Mouse (Mus musculus): Measurements from ENCODE around the gene Prdx3.
"Not testable (repeated sequence)": the region's sequence is repeated elsewhere in the genome, so short reads cannot be mapped to it uniquely, and the experiment has no call there.

The Prdx3 gene

DNA sequence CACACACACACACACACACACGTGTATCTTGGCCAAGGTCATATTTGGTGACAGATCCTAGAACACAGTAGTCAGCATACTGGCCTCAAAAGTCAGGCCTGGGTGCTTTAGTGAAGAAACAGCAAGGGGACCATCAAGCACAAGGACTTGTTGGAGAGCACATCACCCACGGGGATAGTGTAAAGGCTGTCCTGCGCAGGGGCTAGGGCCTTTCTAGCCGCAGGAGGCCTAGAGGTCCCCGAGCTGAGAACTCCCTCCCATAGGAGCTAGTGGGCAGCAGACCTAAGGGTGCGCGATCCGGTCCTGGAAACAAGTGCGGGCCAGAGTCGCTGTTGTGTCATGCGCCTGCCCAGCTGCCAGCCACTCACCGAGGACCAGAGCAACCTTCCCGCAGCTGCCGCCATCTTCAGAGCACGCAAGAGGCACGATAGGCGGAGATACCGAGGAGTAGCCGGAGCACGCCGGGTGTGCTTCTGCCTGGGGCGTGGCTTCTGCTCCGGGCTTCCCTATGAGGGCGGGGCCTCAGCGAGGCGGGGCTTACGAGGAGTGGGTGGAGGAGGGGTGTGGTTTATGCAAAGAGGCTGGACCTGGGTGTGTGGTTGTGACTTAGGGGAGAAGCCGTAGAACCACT lies at the start of gene Prdx3:
Gene Prdx3, minus strand, starts transcription at position 493 of the 631 bp plus-strand sequence.
- DNase-seq: peak; percentile 92 to 96

DNA sequence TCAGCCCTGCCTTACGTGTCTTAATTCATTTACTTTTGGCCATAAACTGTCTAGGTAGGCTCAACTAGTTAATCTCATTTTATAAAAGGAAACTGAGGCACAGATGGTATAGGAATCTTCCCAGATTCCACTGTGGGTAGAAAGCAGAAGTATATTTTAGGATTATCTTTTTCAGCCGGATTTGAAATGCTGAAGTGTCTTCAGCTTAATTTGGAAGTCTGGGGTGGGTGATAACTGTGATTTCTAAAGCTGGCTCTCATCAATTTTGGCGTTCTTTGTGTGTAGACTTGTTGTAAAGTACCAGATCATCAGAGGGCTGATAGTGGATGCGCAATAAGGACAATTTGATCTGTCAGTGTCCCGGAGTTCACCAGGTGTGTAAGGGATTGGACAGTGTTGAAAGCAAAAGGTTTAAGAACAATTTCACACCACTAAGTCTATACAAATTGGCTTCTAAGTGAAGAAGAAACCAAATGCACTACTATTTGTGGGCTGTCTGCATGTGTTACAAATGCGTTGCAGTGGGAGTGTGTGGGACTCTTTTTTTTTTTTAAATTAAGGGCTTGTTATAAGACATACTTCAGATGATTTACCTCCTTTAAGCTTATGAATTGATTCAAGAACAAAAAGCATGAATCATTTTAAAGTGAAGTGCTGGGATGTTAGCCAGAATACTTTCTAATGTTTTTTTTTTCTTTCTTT lies 42.7 kb upstream of the Prdx3 start:
- DNase-seq: no peak

DNA sequence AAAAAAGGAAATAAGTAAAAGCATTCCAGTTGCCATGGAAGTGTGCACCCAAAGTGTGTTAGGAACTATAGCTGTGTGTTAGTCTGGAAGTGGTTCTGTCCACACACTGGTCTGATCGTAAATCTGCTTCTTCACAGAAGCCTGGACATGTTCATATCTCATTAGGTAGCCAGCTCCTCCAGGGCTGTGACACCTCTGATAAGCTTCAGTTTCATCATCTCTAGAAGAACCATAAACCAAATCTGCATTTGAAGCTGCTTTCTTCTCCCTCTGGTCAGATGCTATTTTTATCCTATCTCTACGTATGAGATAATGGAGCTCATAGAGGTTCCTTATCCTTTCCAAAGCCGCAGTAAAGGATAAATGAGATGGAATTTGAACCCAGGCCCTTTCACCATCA lies 41.5 kb upstream of the Prdx3 start:
- no peak for DNase-seq

DNA sequence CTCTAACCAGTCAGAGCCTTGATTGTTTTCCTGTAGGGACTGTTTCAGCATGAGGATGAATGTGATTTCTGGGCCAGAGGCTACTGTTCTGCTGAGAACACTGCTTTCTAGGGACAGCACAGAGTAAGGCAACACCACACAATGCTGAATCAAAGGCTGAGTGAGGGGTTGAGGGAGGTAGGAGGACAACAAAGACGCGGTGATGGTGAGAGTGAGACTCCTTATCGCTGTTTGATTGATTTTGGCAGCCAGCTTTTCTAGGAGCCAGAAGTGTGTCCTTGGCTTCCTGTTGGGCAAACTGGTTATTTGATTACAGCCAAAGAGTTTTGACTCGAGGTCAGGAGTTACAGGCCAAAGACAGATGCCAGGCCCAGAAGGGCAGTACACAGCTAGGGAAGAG lies 40.9 kb upstream of the Prdx3 start:
- no peak for DNase-seq

DNA sequence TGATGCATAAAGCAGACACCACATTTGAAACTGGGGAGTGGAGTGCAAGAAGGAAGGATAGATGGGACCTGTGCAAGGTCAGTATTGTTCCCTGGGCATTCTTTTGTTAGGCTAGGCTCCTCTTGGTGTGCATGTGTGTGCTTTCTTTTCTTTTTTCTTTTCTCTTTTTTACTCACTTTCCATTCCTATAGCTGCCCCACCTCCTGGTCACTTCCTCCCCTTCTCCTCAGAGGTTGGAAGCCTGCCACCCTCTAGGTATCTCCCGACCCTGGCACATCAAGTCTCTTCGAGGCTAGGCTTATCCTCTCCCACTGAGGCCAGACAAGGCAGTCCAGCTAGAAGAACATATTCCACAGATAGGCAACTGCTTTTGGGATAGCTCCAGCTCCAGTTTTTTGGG lies 37.3 kb upstream of the Prdx3 start:
- DNase-seq: peak; percentile 43 to 61

DNA sequence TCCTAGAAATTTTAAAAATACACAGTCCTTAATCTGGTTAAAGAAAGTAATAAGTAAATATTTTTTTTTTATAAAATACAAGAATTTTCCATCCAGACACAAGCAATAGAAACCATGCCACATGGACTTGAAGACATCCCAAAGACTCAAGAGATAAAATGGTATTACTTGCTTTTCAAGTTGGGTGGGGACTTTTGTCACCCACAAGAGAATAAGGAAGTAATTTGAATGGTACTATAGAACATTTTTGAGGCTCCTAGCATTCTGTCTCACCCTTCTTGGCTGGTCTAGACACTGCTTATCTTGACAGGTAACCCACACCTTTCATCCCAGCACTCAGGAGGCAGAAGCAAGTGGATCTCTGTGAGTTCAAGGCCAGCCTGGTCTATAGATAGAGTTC lies 35.9 kb upstream of the Prdx3 start:
- no peak for DNase-seq

DNA sequence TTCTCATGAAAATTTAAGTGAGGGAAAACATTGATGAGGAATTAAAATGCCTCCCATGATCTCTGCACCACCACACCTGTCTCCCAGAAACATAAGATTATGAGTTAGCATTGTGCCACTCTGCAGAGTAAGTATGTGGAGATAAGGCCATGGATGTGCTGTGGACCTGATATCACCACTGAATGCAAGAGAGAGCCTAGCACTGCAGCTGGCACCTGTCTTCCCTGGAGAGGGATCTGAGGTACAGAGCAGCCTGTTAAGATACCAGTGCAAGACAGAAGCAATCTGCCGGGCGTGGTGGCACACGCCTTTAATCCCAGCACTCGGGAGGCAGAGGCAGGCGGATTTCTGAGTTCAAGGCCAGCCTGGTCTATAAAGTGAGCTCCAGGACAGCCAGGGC lies 31.1 kb upstream of the Prdx3 start:
- no peak for DNase-seq

DNA sequence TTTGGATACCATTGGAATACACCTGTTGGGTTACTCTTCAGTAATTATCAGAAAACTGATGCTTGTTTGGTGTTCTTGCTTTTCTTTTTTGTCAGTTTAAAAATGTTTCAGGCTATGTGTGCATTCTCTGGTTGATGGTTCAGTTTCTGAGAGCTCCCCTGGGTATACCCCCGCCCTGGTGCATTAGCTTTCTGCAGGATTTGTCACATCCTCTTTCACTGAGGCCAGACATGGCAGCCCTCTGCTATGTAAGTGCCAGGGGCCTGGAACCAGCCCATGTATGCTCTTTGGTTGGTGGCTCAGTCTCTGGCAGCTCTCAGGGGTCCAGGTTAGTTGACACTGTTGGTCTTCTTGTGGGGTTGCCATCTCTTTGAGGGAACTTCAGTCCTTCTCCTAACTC lies 29.6 kb upstream of the Prdx3 start:
- no peak for DNase-seq

DNA sequence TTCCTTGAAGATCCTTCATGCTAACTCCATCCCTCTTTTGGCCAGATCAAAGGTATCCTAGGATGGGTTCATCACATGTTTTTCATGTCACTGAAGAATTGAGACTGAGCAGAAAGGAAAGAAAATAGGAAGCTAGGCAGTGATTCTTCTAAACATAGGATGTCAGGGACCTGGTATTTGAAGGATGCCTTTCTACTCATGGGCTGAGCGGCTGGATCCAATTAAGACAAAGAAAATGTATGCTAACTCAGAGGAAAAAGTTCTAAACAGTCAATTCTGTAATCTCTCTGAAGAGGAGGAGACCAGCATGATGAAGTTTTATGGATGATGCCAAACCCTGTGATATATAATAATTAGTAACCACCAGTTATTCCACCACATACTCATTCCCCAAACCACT lies 28.8 kb upstream of the Prdx3 start:
- DNase-seq: no peak

DNA sequence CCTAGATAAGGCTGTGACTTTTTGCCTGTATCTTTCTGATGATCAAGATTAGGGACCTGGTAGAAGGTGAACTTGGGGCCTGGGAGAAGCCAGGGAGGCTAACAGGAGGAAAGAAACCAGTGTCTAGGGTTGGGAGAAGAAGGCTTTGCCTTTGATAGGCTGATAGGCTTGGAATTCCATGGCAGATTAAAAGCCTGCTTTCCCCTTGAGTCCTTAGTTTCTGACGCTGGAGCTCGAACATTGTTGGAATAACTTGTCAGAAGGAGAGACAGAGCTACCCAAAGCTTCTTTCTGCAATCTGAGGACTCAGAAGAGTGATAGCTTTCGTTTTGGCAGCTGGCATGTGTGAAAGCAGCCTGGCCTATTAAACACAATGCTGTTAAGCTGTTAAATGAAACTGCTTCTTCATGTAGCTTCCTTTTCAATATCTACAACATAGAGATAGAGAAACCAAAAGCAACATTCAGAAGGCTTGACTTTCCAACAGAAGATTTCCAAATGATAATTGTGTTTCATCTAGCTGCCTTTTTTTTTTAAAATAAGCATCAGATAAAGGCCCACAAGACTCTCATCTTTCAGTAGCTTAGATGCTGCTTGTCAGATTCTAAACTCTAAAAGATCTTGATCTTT lies 21.0 kb upstream of the Prdx3 start:
- DNase-seq: no peak

DNA sequence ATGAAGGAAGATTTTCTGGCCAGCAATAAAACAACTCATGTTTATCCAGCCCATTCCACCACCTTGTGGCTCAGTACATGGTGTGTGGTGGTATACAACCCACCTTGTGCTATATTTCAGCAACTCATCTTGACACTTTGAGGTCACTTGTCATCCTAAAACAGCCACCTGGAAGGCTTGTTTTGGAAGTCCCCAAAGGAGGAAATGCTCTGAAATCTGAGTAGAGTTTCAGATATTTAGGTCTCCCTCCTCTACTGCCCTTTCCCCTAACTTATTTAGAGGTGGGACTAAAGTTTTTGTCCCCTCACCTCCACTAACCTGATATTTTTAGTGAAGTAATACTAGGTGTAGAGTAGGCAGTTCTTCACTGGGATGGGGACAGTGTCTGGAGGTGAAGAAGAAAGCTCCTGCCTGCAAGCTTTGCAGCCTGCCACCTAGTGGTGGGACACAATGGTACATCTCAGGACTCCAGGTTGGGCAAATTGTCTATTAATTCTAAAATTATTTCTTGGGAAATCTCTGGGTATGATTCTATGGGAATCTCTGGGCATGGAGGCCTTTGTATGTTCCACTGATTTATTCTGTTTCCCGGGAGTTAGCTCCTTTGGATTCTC lies 17.7 kb upstream of the Prdx3 start:
- DNase-seq: peak; percentile 73 to 87

DNA sequence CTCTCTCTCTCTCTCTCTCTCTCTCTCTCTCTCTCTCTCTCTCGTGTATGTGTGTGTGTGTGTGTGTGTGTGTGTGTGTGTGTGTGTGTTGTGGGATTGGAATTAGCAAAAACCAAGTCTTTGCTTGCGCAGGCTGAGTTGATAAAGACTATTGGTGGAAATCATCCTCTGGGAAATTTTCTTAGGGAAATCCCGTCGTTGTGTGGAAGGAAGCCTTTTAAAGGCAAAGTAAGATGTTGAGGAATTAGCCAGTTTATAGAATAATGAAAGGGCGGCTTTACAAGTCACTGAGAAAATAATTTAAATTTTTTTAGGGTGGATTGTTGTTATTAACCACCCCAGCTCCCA lies 16.7 kb upstream of the Prdx3 start:
- DNase-seq: peak; percentile 28 to 45

DNA sequence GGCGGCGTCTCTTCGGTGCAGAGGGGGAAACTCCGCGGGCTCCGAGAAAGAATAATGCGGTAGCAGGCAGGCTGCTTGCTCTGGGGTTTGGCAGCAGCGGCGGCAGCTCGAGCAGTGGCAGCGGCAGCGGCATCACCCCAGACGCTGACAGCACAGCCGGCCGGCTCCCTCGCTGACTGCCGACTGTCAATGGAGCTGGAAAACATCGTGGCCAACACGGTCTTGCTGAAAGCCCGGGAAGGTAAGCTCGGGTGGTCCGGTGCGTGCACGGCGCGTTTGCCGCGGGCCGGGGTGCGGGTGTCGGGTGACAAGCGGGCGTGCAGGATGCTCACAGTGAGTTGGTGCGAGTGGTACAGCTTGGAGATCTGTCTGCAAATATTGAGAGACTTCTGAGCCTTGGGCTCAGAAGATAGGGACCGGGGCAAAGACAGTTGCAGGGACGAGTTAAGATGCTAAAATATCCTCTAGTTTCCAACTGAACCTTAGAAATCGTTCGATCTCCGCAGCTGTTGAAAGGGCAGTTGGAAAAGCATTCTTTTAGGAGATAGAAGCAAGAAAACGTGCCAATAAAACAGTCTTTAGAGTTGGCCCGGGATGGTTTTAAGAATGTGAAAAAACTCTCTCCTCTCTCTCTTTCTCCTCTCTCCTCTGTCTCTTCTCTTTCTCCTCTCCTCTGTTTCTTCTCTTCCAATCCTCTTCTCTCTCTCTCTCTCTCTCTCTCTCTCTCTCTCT lies 16.2 kb upstream of the Prdx3 start:
- DNase-seq: peak in 1 of 2 experiments; percentile 79

DNA sequence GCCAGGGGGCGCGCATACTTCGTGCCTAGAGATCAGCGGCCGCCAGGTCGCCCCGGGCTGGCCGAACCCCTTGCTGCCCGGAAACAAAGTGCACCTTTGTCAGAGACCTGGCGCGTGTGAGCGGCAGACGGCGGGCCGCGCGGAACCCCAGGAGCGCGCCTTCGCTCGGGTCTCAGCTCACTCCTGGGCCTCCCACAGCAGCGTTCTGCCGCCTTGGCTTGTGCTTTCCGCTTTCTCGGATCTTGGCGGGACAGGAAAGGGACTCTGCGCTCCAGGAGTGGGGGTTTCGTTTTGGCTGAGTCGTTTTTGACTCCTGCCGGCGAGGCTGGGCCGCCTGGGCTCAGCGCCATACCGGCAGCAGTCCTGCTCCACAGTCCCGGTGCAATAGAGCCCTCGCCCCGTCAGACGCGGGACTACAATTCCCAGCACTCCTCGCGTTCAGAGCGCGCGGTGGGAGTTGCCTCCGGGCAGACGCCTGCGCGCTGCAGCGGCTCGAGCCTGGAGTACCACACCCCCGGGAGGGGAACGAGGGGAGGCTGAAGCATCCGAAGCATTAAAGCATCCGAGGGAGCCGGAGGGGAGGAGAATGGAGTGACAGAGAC lies 15.5 kb upstream of the Prdx3 start, which contains the start of gene Grk5:
Gene Grk5, plus strand, starts transcription at position 36 of the 602 bp plus-strand sequence.
- peak; percentile 96 to 99 for DNase-seq

DNA sequence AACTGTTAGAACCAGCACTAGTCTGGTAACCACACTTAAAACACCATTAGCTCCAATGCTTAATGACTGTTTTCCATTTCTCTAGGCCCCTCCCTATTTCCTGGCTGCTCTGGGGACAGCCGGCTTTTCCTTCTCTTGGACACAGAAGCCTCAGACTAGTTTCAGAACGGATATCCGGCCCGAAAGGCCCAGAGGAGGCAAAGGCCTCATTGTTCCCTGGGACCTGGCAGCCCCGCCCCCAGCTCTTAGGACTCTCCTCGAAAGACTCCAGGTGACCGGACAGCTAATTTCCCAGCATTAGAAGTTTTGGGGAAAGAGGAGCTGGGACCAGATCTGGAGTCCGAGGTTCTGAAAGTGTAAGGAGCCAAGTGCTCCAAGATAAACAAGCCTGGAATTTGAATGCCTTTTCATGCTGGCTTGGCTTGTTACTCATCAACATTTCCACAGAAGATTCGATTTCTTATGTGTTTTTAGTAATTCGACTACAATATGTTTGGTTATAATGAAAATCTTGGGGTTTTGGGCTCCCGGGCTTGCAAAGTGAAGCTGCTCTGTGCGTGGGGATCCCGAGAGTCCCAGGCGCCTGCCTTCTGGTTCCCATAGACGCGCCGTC lies 14.9 kb upstream of the Prdx3 start:
- DNase-seq: peak in 1 of 2 experiments; percentile 49

DNA sequence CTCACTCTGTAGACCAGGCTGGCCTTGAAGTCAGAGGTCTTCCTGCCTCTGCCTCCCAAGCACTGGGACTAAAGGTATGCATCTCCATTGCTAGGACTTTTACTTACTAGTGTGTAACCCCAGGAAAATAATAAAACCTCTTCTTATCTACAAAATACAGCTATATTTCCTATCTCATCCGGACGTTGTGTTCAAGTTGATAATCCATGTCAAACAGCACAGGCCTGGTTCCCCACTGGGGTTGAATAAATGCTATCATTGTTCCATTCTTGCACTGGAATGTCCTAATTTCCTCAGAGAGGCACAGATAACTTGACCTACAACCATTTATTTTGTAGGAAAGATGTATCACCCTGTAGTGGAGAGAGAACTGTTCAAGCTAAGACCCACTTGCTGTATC lies 13.3 kb upstream of the Prdx3 start:
- no peak for DNase-seq

DNA sequence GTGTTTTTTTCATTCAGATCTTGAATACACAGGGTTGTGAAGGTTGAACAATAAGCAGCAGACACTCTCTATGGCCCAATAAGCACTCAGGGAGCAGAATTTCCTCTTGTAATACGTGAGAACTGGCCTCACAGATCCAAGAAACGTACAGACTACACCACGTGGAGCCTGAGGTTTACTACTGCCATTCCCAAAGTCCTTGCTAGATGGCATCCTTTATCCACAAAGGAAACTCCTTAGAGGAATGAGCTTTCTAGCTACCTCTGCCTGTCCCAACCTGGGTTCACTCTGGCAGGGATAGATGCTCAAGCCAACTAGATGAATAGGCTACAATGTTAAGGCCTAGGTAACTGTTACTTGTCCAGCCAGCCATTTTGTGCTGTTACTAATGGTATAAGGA lies 8.8 kb upstream of the Prdx3 start:
- peak; percentile 27 to 58 for DNase-seq

DNA sequence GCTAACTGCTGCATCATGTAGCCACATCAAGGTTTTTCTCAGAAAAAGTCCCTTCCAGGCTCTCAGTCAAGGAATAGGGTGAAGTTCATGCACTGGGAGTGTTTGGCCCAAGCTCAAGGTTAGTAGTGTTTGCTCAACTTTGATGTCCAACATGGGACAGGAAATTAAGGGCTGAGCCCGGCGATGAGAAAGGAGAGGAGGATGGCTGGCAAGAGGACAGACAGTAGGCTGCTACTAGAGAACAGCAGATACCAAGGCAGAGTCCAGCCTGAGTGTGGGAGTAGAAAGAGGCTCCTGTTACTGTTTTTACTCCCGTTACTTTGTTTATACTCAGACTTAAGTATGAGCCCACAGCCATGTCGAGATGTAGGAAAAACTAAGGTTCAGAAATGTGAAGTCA lies 855 bp downstream of the Prdx3 start:
- DNase-seq: no peak

DNA sequence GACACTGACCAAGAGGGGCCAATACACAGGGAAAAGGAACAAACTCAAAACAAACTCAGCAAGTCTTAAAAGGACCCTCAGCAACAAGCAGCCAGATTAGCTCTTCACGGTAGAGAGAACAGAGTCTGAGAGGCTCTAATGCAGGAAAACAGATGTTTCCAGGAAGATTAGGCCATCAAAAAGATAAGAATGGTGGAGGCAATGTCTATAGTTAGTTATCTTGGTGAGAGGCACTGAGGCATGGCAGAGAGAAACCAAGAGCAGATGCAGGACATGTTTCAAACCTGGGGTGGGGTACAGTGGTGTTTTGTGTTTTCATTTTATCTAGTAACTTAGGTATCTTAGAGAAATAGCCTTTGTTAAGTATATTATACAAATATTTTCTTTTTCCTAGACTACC lies 2.1 kb downstream of the Prdx3 start:
- DNase-seq: no peak

DNA sequence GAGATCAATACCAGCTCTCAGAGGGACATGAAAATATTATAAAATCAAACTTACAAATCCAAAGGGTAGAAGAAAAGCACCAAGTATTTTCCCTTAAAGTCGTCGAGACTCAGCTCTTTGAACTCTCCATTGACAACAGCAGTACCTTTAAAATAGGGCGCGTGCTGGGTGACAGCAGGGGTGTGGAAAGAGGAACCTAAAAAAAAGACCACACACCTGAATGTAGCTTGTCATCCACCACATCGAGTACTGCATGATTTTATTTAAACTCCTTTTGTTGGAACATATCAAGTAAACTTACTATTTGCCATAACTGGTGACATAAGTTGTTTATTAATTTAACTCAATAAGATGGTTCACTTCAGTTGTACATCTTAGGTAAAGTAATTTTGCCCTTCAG lies 3.0 kb downstream of the Prdx3 start:
- DNase-seq: no peak

DNA sequence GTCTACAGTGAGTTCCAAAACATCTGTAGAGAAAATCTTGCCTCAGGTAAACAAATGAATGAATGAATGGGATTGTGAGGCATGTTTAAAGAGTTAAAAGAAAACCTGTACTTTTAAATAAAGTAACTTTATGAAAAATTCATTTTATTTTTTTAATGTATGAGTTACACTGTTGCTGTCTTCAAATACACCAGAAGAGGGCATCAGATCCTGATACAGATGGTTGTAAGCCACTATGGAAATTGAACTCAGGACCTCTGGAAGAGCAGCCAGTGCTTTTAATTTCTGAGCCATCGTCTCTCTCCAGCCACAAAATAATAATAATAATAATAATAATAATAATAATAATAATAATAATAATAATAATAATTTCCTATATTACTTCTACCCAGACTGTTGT lies 3.9 kb downstream of the Prdx3 start:
- no peak for DNase-seq

DNA sequence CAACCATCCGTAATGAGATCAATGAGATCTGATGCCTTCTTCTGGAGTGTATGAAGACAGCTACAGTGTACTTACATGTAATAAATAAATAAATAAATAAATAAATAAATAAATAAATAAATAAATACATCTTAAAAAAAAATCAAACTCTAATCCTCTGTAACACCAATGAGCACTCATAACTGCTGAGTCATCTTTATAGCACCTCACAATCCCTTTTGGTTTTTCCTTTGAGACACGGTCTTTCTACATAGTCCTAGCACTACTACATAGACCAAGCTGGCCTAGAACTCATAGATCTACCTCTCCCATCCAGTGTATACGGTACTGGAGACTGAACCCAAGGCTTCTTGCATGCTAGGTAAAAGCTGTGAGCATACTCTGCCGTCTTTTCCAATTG lies 8.2 kb downstream of the Prdx3 start:
- DNase-seq: not testable (repeated sequence)
